Mouse (Mus musculus) adrenal gland, adult 8-10 months (tissue): ENCODE results near the gene Peg3. TPM values are rescaled to one million over a fixed set of nuclear protein-coding genes. Genes with fewer than 3 reads are reported as not detected.
"Not testable (repeated sequence)": the region's sequence is repeated elsewhere in the genome, so short reads cannot be mapped to it uniquely, and the experiment has no call there.

Experiments
- DNase-seq: peaks from one replicate; pipeline ENCODE4 v3.0.0; 2022
- total RNA-seq, 4 experiments: library from RNA; stranded (reverse); gene quantifications; 2 replicates each; pipeline ENCODE4 v1.2.4; 2022

The Peg3 gene
- 10 to 100 TPM; 34.9 to 51.0 (median 38.2) TPM for total RNA-seq

DNA sequence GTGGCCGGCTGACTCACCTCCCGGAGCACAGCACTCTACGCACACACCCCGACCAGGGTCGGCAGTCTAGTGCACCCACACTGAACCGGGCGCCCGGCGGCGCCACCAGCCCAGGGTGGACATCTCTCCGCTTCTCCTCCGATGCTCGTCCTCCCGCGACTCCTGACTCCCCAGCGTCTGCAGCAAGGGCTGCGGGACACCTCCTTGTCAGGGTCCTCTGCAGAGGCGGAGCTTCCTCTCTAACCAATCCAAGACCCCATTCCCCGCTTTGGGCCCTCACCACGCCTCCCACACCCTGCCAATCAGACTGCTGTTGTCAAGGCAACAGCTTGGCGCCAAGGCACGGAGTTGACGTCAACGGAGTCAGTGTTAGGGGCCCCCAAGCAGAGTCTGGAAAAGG is at the start of gene Peg3, which contains the start of gene Usp29:
Gene Peg3, minus strand, starts transcription at position 191 of the 400 bp plus-strand sequence.
Gene Usp29, plus strand, starts transcription at position 338 of the 400 bp plus-strand sequence.
- peak; percentile 70 for DNase-seq

DNA sequence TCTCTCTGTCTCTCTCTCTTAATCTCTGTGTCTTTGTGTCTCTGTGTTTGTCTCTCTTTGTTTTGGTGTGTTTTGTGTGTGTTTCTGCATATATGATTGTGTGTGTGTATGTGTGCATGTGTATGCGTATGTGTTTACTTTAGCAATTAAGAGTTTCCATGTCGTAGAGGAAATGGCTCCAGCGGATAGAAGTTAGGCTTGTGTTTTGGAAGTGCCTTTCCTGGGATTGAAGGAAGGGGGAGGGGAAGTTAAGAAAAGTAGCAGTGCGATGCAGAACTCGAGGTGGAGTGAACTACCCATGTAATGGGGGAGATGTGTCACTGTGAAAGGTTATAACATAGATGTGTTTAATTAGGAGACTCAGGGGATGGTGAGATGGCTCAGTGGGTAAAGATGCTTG is 48.9 kb upstream of the Peg3 start:
- no peak for DNase-seq

DNA sequence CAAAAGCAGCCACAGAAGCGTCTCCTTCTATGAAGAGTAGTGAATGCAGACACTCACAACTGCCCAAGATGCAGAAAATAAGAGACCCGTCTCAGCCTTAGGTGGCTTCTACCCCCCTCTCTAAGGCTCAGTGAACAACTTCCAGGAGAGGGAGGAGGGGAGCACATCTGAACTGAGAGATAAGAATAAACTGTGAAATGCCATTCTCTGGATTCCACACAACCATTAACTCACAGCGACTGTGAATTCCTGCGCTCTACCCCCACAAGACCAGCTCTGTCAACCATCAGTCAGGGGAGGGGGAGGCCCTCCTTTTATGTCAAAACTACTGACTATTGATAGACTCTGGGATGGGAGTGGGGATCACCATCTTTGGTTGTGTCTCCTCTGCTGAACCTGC is 47.5 kb upstream of the Peg3 start:
- no peak for DNase-seq

DNA sequence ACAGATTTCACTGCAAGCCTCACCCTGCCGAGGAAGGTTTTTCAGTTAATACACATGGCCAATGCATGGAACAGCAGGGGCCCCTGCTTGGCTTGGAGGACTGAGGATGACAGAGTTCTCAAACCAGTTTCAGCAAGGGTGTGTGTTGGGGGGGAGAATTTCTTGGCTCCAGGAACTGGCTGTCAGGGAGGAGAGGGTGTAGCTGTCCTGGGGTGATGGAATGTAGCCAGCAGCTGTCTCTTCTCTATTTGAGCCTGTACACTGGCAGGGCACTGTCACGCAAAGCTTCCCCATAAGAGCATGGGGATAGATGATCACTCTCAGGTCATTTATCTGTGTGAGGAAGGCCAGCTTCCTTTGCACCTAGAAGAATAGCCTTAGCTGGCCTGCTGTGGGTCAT is 46.9 kb upstream of the Peg3 start:
- no peak for DNase-seq

DNA sequence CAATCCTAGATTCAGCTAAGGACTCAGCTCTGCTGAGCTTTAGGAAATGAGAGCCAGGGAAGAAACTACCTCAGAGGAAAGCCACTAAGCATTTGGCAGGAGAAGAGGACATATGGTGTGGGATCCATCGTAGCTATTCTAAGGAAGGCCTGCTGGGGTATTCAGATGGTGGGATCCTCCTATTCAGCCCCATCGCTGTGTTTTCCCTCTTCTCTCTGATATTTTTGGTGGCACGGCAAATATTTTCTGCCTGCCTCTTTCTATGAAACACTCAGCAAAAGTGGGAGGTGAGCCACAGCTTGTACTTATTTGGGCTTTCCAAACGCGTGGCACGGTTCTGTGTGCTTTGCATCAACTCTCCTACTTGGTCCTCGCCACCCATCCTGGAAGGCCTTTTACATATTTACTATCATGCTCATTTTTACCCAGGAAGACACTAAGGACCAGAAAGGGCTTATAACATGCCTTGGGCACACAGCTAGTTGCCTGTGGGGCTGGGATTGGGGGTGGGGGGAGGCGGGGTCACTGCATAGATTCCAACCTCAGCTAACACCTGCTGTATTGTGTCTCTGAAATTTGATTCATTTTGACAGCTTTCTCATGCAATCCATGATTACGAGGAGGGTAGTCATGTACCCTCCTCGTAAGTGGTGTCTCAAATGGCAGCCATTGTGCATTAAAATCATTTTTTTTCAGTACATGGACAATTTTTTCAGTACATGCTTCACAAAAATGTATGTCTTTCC is 46.3 kb upstream of the Peg3 start:
- DNase-seq = no peak

DNA sequence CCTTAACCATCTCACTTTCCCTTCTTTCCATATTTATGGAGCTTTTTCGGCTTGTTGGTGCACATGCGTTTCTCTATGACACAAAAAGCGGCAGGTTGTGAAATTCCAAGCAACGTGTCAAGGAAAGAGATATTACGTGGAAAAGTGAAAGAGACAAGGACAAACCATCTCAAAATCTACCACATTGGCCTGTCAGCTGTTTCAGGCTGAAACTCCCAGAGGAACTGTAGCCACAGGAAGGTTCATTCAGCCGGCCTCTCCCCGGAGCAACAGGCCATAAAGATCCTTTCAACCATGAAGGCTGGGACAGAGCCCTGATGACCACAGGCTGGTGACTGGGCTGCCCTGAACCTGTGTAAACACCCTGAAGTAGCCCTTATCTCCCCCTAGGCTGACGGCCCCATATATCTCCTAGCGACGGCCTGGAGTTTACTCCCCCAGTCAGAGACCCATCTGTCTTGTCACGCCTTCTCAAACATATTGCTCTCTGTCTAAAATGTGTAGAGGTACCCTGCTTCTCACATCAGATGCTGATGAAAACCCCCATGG is 43.7 kb upstream of the Peg3 start:
- not testable (repeated sequence) for DNase-seq

DNA sequence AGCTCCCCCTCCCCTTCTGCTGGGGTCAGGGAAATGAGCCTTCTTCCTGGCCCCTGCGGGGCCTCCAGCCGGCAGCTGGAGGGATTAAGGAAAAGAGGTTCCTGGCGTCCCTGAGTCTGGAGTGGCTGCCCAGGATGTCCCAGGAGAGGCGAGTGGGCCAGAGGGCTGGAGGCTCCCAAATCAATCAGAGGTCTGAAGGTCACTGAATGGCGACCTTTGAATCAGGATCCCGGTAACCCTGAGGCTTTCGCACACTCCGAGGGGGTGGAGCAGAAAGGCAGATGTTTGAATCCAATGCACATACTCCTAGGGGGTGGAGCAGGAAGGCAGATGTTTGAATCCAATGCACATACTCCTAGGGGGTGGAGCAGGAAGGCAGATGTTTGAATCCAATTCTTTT is 40.1 kb upstream of the Peg3 start:
- peak; percentile 2 for DNase-seq

DNA sequence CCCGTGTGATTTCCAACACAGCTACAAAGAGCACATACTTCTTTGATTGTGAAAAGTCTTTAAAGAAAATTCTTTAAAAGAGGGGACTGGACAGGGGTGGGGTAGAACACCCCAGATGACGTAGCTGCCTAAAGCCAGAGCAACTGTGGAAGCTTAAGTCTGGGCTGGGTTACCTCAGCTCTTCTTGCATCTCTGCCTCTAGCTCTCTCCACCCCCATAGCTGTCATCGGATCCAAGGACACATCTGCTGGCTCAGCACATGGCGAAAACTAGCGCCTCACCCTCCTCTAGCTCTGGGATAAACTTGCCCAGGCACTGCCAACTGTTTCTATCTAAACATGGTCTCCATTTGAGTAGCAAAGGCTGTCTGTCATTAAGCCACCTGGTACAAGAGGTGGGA is 35.0 kb upstream of the Peg3 start:
- DNase-seq = no peak

DNA sequence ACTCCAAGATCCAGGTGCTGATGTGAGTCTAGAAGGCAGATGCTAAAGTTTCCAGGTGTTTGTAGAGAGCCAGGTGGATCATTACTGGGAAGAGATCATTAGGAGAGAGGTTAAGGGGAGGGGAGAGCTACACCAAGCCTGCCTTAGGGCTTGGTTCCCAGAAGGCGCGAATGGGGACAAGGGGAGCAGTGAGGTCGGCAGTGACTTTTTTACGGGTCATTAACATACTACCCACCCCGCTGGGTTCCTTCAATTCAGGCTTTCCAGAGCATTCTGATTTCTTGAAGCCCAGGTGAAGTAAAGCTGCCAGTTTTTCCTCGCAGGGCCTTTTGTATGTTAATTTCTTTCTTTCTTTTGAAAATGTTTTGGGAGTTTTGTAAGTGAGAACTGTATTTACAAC is 29.9 kb upstream of the Peg3 start:
- DNase-seq = no peak

DNA sequence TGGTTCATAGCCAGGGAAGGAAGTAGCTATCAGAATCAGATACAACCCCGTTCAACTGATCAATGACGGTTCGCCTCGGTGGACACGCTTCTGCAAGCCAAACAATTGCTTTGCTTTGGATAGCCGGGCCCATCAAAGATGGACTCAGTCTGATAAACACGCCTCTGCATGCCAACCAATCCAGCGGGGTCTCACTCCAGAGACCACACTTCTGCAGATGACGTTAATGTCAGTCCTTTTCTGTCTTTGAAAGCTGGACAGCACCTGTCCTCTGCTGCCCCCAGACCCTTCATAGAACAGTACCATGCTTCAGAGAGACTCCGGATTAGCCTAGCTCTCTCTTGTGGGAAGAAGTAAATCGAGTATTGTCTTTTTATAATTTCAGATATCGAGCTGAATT is 29.5 kb upstream of the Peg3 start:
- no peak for DNase-seq

DNA sequence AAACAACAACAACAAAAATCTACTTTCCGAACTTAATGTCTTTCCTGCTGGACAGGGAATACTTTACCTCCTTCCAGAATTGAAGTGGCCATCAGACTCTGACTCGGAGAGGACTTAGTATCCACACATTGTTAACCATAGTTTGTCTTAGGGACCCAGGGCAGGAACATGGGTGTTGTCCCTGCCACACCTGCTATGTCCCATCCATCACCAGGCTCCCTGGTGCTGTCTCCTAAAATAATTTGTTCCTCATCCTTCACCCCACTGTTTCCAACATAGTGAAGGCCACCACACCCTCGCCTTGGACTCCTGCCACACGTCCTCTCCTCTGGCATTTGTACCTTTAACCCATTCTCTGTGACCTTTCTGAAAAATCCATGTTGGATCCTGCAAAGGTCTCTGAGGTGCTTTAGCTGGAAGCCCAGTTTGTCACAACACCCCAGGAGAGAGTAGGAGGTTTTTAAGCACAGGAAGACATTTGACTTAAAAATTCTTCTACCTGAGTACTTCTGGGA is 26.6 kb upstream of the Peg3 start:
- DNase-seq = no peak

DNA sequence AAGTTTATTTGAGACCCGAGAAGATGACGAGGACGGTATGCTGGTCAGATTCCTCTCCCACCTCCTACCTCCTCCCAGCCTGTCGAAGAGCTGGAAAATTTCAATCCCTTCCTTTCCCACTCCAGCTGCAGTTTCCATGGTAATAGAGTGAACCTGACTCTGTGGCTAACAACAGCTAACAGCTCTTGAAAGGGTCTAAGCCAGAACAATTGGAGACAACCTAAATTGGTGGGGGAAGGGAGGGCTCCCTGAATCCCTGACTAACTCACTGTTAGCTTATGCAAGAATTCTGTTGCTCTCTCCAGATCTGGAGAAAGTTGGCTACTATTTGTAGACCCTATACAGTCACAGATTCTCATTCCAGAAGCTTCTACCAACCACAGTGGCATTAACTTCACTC is 23.2 kb upstream of the Peg3 start:
- DNase-seq = no peak

DNA sequence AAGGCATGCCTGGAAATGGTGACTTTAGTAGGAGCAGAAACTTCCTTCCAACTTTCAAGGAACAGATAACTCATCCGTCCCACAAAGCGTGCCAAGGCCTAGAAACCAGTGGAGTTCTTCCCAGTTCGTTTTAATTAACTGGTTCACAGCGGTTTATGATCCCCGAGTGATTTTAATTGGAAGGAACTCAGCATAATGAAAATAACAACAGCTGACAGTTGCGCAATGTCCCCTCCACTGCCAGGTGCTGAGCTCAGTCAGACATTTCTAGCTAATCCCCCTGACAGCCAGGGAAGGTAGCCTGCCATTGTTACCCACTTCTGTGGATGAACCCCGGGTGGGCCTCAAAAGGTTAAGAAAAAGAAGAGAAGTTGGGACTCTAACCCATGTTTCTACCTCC is 19.0 kb upstream of the Peg3 start:
- no peak for DNase-seq

DNA sequence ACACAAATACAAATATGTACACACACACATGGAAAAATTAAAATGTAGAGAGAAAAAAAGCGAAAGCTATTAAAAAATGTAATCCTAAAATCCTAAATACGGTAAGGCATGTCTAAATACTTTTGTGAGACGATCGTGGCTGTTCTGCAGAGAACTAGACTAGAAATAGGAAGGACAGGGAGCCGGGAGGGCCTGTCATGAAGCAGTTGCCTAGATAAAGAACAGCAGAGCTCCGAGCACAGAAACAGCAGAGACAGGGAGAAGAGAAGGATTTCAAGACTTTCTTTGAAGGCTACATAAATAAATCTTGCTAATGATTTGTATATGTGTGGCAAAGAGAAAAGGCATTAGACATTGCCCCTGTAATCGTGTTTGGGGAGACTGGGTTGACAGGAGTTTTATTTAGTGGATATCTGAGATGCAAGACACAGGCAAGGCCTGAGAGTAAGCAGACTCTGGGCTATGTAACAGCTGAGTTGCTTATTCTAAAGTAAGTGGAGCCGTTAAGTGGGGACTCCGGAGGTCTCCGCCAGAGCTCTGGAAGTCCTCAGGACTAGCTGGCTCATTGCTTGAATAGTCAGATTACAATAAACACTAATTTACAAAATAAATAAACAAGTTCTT is 14.2 kb upstream of the Peg3 start:
- no peak for DNase-seq

DNA sequence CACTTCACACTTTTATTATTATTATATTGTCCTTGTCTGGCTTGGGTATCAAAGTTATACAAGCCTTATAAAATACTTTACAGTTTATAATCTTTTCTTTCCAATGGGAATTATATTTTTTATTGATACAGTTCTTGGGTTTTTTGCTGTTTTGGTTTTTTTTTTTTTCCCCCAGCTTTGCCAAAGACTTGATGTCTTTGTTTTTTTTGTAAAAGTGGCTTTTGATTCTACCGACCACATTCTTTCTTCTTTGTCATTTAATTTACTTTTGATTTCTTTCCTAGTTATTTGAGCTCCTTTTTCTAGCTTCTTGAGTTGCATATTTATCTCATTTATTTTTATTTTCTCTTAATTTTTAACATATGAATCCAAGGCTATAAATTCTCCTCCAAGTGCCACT is 5.8 kb upstream of the Peg3 start:
- DNase-seq = no peak

DNA sequence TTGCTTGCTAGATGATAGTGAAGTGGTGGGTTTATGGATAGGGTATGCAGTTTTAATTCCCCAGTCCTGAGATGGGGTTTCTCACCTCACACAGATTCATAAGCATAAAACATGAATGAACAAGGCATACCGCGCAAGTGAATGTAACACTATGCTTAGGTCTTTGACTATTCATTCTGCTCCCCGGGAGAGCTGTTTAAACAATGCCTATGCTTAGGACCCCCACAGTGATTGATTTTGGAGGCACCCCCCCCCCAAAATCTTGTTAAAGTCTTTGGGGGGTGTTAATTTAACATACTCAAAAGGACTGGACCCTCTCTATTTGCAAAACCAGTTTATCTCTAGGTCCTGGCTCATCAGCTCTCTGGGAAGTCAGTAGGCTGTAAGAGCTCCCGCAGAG is 1.7 kb upstream of the Peg3 start:
- DNase-seq = no peak

DNA sequence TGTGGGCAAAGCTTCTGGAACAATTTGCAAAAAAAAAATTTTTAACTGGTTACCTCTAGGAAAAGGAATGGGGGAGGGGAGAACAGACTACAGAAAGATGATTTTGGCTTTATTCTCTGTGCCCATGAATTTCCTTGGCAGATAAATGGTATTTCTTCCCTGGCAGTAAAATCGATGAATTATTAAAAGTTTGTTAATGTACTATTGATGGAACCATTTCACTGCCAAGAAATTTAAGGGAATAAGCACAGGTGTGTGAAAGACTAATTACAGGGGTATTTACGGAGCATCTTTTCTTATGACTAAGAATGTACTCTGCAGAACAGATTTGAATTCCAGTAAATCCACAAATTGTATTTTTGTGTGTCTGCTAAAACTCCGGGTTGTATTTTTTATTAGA is 1.1 kb upstream of the Peg3 start:
- no peak for DNase-seq

DNA sequence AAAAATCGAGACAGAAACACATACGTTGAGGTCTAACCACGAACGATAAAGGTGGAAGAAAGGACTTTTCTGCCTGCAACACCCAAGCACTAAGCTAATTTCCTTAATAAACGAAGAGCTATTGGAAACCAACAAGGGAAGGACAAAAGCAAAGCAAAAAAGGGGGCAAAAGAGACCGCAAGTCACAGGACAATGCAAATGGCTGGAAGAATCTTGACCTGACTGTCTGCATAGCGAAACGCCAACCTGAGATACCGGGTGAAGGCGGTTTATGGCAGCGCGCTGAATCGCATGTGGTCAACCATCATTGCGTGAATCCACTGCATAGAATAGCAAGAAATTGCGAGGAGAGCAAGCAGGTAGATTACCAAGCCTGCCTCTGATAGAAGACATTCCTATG is 570 bp upstream of the Peg3 start:
- DNase-seq = no peak

DNA sequence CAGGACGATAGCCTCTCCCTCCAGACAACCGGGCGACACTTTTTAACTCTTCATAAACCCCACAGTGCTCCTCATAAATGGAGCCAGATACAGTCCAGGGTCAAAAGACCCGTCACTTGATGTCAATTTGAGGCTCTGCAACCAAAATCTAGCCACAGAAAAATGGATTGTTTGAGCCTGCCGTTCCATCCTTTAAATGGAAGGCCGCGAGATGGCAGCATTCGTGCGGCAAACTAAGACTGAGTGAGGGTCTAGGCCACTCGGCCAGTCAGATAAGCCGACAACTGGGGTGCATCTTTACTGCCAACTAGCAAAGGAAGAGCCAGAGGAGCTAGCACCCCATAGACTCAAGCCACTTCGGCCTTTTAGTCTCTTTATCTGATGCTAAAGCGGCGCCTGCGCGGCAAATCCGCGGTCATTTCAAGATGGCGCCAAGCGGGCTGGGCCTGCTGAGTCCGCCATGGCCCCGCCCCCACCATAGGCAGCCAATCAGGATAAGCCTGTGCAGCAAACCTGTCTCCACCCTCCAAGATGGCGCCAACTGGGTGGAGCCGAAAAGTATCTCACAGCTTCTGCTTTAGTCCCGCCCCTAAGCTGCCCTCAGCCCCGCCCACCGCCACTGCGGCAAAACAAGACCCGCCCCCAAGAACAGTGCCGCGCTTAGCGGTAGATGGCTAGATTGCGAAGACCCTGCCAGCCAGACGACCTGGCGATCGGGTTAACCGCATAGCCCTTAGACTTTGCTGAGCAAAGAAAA is 992 bp downstream of the Peg3 start:
- peak; percentile 94 for DNase-seq

DNA sequence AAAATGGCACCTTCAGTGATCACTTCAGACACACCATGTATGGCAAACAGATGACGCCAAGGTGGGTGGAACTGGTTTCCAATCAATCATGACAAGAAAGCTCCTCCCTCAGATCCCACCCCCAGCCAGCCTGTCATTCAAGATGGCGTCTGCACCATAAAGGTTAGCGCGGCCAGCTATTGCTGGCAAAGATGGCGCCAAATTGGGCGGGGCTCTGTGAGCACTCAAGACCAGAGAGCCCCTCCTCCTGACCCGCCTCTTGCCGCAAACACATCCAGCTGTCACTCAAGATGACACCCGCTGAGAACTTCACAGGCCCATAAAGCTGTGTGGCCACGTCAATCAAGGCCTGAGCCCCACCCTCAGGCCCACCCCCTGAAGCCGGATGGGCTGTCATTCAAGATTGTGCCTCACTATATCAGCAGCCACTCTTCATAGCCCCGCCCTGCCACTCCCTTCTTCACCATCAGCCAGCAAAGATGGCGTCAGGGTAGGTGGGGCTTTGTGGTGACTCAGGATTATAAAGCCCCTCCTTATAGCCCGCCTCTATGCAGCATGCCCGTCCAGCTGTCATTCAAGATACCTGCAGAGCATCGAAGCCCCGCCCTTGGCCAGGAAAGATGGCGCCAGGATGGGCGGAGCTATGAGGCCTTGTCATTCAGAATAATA is 1.8 kb downstream of the Peg3 start:
- DNase-seq = peak; percentile 93

DNA sequence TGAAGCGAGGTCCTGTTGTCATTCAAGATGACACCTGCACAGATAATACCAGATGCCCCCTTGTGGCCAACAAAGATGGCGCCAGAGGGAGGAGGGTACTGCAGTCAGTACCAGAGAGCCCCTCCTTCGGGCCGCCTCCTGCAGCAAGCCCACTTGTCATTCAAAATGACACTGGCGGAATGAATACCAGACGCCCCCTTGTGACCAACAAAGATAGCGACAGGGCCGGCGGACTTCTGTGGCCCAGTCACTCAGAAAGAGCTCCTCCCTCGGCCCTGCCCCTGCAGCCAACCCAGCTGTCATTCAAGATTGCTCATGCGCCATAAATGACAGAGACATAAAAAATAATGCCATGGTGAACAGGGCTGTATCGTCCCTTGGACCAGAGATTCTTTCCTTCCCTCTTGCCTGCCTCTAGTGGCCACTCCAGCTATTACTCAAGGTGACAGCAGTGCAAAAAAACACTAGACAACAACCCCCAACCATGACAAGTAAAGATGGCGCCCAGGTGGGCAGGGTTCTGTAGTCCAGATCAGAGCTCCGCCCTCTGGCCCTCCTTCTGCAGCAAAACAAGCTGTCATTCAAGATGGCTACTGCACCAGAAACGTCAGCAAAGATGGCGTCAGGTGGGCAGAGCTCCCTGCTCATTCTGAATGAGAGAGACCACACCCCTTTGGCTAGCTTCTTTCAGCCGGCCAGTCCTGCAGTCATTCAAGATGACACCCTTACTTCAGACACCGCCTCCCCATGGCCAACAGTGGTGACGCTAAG is 2.7 kb downstream of the Peg3 start:
- DNase-seq = peak; percentile 87

DNA sequence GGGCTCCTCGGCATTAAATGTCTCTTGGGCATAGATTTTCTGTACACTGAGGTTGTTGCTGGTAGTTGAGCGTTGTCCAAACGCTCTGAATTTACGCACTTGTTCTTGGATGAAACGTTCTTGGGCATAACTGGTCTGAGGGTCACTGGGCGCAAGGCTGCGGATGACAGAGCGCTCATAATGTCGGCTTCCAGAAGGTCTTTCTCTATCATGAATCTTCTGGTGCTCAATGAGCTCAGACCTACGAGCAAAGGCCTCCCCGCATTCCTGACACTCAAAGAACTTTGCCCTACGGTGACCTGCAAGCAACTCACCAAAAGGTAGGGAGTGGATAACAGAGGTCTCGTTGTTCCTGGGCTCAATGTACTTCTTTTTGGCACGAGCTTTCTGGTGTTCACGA is 20.8 kb downstream of the Peg3 start:
- DNase-seq = no peak
